Mouse (Mus musculus) lung, embryonic 16.5 days (tissue): ENCODE results near the gene Ncoa3. TPM values are rescaled to one million over a fixed set of nuclear protein-coding genes. Genes with fewer than 3 reads are reported as not detected.

Experiments used
- ATAC-seq: fragments of 200-750 bp; cut with Nextera tagmentation; 2 replicates; pipeline ENCODE4 v1.8.0; 2017; ENCODE audit warnings: low read depth, mild to moderate bottlenecking, moderate library complexity
- H3K27ac ChIP-seq: fragments of 300-500 bp; sonication (generic); 2 replicates; pipeline ENCODE4 v1.5.1; 2014; ENCODE audit warnings: mild to moderate bottlenecking, control low read depth, low read length
- H3K27me3 ChIP-seq: fragments of 300-500 bp; sonication (generic); 2 replicates; pipeline ENCODE4 v1.6.1; 2014; ENCODE audit warnings: low read depth, low read length, mixed read lengths; ENCODE audit not compliant: control insufficient read depth, insufficient read depth
- H3K36me3 ChIP-seq: fragments of 300-500 bp; sonication (generic); 2 replicates; pipeline ENCODE4 v1.6.1; 2014; ENCODE audit warnings: low read length; ENCODE audit not compliant: control insufficient read depth, insufficient read depth
- H3K4me1 ChIP-seq: fragments of 300-500 bp; sonication (generic); replicated peaks from 2 replicates; pipeline ENCODE4 v1.6.1; 2014; ENCODE audit warnings: low read length, mixed read lengths; ENCODE audit not compliant: control insufficient read depth, insufficient read depth
- H3K4me2 ChIP-seq: fragments of 300-500 bp; sonication (generic); 2 replicates; pipeline ENCODE4 v1.6.1; 2014; ENCODE audit warnings: low read depth, low read length, control low read depth
- H3K4me3 ChIP-seq: fragments of 300-500 bp; sonication (generic); 2 replicates; pipeline ENCODE4 v1.5.1; 2014; ENCODE audit warnings: mild to moderate bottlenecking, low read length, control low read depth
- H3K9ac ChIP-seq: fragments of 300-500 bp; sonication (generic); 2 replicates; pipeline ENCODE4 v1.6.1; 2014; ENCODE audit warnings: low read length, control low read depth
- H3K9me3 ChIP-seq: fragments of 300-500 bp; sonication (generic); 2 replicates; pipeline ENCODE4 v1.6.1; 2016; ENCODE audit warnings: low read length; ENCODE audit not compliant: control insufficient read depth
- WGBS: fragments of 180-500 bp; shearing (Covaris S2); extraction: QIAGEN DNeasy Blood & Tissue Kit; methylation state at CpG from one replicate; pipeline ENCODE4 v1.1.7; 2014; 5-methylcytosine and 5-hydroxymethylcytosine counted together
- polyA plus RNA-seq: library from polyadenylated mRNA; unstranded; fragments of >200 nt; fragmentation: Nextera tagmentation; extraction: Ambion mirVana; gene quantifications from 2 replicates; pipeline ENCODE4 v1.2.1, GENCODE M21; 2015

Ncoa3 gene
- polyA plus RNA-seq, 1 experiment from 2014 or later: 12.1 TPM

DNA sequence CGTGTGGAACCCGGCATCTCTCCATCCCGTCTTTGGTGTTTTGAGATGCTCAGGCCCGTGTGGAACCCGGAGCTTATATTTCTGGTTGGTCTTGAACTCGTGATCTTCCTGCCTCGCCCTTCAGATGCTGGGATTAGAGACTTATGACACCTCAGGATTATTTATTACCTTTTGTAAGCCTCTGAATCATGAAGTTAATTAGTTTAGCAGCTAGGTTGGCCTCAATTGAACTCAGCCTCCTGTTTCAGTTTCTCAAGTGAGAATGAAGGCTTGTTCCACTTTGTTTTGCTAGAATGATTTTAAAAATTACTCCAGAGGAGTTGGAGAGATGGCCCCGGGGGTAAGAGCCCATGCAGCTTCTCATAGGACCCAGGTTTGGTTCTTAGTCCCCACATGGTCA is 3.3 kb downstream of the Ncoa3 start:
- peaks cover 21% of the 10 kb centered on the region for H3K4me1 ChIP-seq
- no peaks in the 10 kb centered on the region for H3K36me3 ChIP-seq
- no peak overlapping the region for H3K4me3 ChIP-seq
- H3K27ac ChIP-seq: no peak overlapping the region
- ATAC-seq: no peak
- H3K27me3 ChIP-seq: no peaks in the 10 kb centered on the region
- no peak overlapping the region for H3K4me2 ChIP-seq
- H3K9ac ChIP-seq: no peak overlapping the region
- 86% methylated on average over 8 of the region's 8 CpGs for WGBS
- H3K9me3 ChIP-seq: no peaks in the 10 kb centered on the region

DNA sequence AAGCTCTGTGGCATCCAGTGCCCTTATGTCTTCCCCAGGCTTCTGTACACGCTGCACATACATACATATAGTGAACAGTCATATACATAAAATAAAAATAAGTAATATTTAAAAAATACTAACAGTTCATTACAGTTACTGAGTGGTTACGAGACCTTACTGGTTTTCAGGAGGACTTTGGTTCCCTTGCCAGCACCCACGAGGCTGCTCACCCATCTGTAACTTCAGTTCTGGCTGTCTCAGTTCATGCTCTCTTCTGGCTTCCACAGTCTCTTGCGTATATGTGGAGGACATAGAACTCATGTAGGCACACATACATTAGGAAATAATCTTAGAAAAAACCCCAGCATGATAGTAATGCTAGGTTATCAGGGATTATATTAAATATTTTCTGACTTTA is 3.7 kb downstream of the Ncoa3 start:
- no peak for ATAC-seq
- 83% methylated on average over 4 of the region's 4 CpGs for WGBS
- no peak overlapping the region for H3K4me3 ChIP-seq
- H3K9ac ChIP-seq: no peak overlapping the region
- H3K4me2 ChIP-seq: no peak overlapping the region
- H3K27me3 ChIP-seq: no peaks in the 10 kb centered on the region
- peaks cover 25% of the 10 kb centered on the region for H3K4me1 ChIP-seq
- H3K27ac ChIP-seq: no peak overlapping the region
- no peaks in the 10 kb centered on the region for H3K36me3 ChIP-seq
- no peaks in the 10 kb centered on the region for H3K9me3 ChIP-seq

DNA sequence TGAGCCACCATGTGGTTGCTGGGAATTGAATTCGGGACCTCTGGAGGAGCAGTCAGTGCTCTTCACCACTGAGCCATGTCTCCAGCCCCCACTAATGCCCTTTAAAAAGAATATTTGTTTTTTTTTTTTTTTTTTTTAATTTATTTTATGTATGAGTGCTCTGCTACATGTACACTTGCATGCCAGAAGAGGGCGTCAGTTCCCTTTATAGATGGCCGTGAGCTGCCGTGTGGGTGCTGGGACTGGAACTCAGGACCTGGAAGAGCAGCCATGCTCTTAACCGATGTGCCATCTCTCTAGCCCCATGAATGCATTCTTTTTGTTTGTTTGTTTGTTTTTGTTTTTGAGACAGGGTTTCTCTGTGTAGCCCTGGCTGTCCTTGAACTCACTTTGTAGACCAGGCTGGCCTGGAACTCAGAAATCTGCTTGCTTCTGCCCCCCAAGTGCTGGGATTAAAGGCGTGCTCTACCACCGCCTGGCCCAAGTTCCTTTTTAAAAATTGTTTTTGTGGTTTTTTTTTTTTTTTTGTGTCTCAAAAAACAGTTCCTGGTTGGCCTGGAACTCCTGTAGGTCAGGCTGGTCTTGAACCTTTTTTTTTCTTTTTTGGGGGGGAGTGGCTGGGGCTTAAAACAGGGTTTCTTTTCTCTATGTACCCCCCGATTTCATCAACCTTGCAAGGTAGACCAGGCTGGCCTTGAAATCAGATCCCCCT is 5.0 kb downstream of the Ncoa3 start:
- Histone ChIP-seq H3K36me3 (no peaks in the 10 kb centered on the region), H3K27ac (no peak overlapping the region), H3K4me3 (no peak overlapping the region), H3K4me2 (no peak overlapping the region), H3K9ac (no peak overlapping the region), H3K27me3 (no peaks in the 10 kb centered on the region), H3K9me3 (no peaks in the 10 kb centered on the region), H3K4me1 (peaks cover 25% of the 10 kb centered on the region)
- 91% methylated on average over 8 of the region's 8 CpGs for WGBS
- ATAC-seq: no peak

DNA sequence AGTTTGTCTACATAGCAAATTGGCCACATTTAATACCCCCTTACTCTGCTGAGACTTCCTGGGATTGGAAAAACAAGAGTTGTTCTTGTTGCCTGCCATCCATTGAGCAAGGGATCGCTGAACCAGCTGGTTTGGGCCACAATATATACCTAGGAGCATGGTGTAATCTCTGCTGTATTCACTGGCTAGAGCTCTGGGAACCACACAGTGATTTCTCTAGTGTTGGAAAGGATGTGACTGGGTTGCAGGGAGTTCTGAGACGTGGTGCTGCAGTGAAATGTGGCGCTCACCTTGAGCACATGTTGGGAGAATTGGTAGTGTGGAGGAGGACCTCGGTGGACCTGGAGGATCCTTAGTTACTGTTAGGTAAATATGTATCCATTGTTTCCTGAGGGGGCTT is 6.5 kb downstream of the Ncoa3 start:
- no peak overlapping the region for H3K27ac ChIP-seq
- ATAC-seq: no peak

DNA sequence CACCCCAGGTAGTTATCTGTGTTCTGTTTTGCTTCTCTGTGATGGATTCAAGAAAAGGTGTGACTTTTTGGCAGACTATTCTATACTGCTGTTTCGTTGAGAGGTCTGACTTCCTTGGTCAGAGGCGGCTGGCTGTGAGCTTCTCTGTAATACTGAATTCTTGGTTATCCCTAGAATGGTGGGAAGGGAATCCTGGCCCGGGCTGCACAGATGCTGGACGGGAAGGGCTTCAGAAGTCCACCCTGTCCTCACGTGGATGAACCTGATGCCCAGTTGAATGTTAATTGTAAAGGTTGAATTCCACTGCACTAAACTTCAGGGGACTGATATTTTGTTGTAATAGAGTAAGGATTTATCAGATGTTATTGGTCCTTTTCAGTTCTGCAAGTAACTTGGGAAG is 7.4 kb downstream of the Ncoa3 start:
- no peak for ATAC-seq
- Histone ChIP-seq H3K4me1 (peaks cover 20% of the 10 kb centered on the region), H3K4me2 (no peak overlapping the region), H3K27me3 (no peaks in the 10 kb centered on the region), H3K9me3 (no peaks in the 10 kb centered on the region), H3K36me3 (no peaks in the 10 kb centered on the region), H3K27ac (0 out of 2 replicates have a peak overlapping the region, but pooled peaks have one; percentile 13), H3K9ac (no peak overlapping the region; the same call in 1 of the 2 replicates), H3K4me3 (no peak overlapping the region)
- WGBS: 14% methylated on average over 5 of the region's 5 CpGs

More for the DNA sequence above, 6.5 kb downstream of the Ncoa3 start:
- 46% methylated on average over 4 of the region's 4 CpGs for WGBS
- Histone ChIP-seq H3K4me3 (no peak overlapping the region), H3K4me2 (no peak overlapping the region), H3K27me3 (no peaks in the 10 kb centered on the region), H3K36me3 (no peaks in the 10 kb centered on the region), H3K9me3 (no peaks in the 10 kb centered on the region), H3K4me1 (peaks cover 20% of the 10 kb centered on the region), H3K9ac (no peak overlapping the region)

DNA sequence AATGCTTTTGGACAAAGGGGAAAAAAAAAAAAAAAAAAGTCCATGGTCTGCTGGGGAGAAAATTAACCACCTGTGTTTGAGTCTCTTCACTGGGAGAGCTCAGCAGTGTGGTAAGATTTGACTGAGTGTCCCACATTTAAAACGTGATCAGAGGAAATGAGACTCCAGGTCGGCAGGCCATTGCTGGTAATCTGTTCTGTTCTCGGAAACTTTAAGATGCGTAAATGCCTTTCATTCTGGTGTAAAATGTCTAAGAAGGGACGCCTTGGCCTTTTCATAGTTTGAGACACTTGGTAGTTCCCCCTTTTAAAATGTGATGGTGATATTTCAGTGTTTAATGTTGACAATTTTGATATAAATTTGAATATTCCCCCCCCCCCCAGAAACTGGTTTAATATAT is 7.8 kb downstream of the Ncoa3 start:
- peaks cover 20% of the 10 kb centered on the region for H3K4me1 ChIP-seq
- H3K9ac ChIP-seq: no peak overlapping the region
- 31% methylated on average over 5 of the region's 5 CpGs for whole genome bisulfite sequencing
- no peak overlapping the region for H3K4me2 ChIP-seq
- no peaks in the 10 kb centered on the region for H3K9me3 ChIP-seq
- no peak overlapping the region for H3K4me3 ChIP-seq
- no peaks in the 10 kb centered on the region for H3K36me3 ChIP-seq
- no peaks in the 10 kb centered on the region for H3K27me3 ChIP-seq
- no peak overlapping the region for H3K27ac ChIP-seq
- ATAC-seq: no peak

DNA sequence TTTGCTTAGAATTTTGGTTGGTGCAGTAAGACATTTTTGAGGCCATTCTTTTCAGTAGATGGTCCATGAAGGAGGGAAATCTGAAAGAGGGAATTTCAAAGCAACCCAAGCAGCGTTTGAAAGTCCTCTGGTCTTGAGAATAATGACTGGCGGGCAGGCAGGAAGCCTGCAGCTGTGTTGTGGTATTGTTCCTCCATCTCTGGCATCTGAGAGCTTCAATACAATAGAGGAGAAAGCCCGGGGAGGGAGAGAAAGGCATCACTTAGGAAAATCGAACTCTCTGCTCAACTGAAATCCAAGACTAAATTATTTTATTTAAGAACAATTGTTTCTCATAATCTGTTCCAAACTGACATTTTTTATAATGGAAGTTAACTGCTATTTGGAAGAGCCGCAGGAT is 8.3 kb downstream of the Ncoa3 start:
- Histone ChIP-seq H3K36me3 (no peaks in the 10 kb centered on the region), H3K27ac (no peak overlapping the region), H3K4me2 (0 out of 2 replicates have a peak overlapping the region, but pooled peaks have one; percentile 26), H3K27me3 (no peaks in the 10 kb centered on the region), H3K9me3 (no peaks in the 10 kb centered on the region), H3K9ac (no peak overlapping the region), H3K4me1 (peaks cover 20% of the 10 kb centered on the region), H3K4me3 (no peak overlapping the region)
- WGBS: 40% methylated on average over 5 of the region's 5 CpGs
- ATAC-seq: no peak

DNA sequence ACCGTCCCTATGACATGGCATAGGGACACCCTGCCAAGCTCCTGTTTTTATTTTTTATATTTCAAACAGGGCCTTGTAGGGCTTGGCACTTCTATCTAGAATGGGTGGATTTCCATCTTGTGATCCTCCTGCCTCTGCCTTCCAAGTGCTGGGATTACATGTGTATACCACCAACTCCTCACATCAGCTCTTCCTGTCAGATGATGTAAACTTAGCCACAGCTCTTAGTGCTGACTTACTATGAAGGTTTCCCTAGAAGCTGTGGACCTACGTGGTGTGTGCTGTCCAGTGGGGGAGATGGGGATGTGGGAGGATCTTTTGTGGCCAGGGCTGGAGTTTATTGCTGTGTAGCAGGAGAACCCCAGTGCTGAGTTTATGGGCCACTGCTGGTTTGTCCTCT is 8.9 kb downstream of the Ncoa3 start:
- Histone ChIP-seq H3K9ac (no peak overlapping the region), H3K4me3 (no peak overlapping the region), H3K9me3 (no peaks in the 10 kb centered on the region), H3K4me1 (peaks cover 20% of the 10 kb centered on the region), H3K36me3 (no peaks in the 10 kb centered on the region), H3K4me2 (no peak overlapping the region), H3K27ac (no peak overlapping the region), H3K27me3 (no peaks in the 10 kb centered on the region)
- no peak for ATAC-seq
- 57% methylated on average over 2 of the region's 2 CpGs for WGBS

DNA sequence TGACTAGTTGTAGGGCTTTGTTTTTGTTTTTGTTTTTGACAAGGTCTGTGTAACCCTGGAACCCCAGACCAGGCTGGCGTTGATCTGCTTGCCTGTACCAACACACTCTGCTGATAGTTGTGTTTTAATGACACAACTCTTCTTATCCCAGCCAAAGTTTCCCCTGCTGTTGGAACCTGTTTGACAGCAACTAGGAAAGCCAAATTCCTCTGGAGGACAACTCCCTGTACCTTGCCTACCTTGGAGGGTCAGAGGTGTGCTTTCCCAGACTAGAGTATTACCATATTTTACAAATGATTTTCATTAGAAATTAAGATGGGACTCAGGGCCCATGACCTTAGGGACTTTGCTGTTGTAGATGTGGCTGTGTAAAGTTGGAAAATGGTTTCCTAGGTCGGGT is 9.3 kb downstream of the Ncoa3 start:
- Histone ChIP-seq H3K4me1 (peaks cover 20% of the 10 kb centered on the region), H3K4me2 (no peak overlapping the region), H3K4me3 (no peak overlapping the region), H3K36me3 (no peaks in the 10 kb centered on the region), H3K27ac (no peak overlapping the region), H3K9ac (no peak overlapping the region), H3K27me3 (no peaks in the 10 kb centered on the region), H3K9me3 (no peaks in the 10 kb centered on the region)
- peak; percentile 43; the same call in 1 of the 2 replicates for ATAC-seq
- whole genome bisulfite sequencing: 56% methylated on average over 2 of the region's 2 CpGs
